Mouse (Mus musculus) heart, postnatal 0 days (tissue): Measurements from ENCODE around the gene Tmem270. TPM values are rescaled to one million over a fixed set of nuclear protein-coding genes. Genes with fewer than 3 reads are reported as not detected.

Experiments used
- ATAC-seq: fragments of 200-750 bp; cut with Nextera tagmentation; 2 replicates; pipeline ENCODE4 v1.8.0; 2017; ENCODE audit warnings: low read depth, moderate number of reproducible peaks, moderate library complexity; ENCODE audit not compliant: insufficient read depth
- DNase-seq: peaks from one replicate; pipeline ENCODE4 v3.0.0-alpha.2; 2016; ENCODE audit warnings: low spot score
- H3K27ac ChIP-seq: fragments of 300-500 bp; sonication (generic); 2 replicates; pipeline ENCODE4 v1.5.1; 2014; ENCODE audit warnings: low read depth, mild to moderate bottlenecking
- H3K27me3 ChIP-seq: fragments of 300-500 bp; sonication (generic); 2 replicates; pipeline ENCODE4 v1.6.1; 2014; ENCODE audit warnings: low read length, mixed read lengths; ENCODE audit not compliant: control insufficient read depth, insufficient read depth
- H3K36me3 ChIP-seq: fragments of 300-500 bp; sonication (generic); replicated peaks from 2 replicates; pipeline ENCODE4 v1.6.1; 2014; ENCODE audit warnings: low read length, mixed read lengths; ENCODE audit not compliant: control insufficient read depth, insufficient read depth
- H3K4me1 ChIP-seq: fragments of 300-500 bp; sonication (generic); 2 replicates; pipeline ENCODE4 v1.6.1; 2014; ENCODE audit warnings: antibody characterized with exemption; ENCODE audit not compliant: control insufficient read depth, insufficient read depth
- H3K4me2 ChIP-seq: fragments of 300-500 bp; sonication (generic); 2 replicates; pipeline ENCODE4 v1.6.1; 2014; ENCODE audit warnings: low read depth, mild to moderate bottlenecking, low read length, moderate library complexity
- H3K4me3 ChIP-seq: fragments of 300-500 bp; sonication (generic); 2 replicates; pipeline ENCODE4 v1.5.1; 2014; ENCODE audit warnings: low read depth, low read length
- H3K9ac ChIP-seq: fragments of 300-500 bp; sonication (generic); replicated peaks from 2 replicates; pipeline ENCODE4 v1.6.1; 2014; ENCODE audit warnings: low read depth, low read length, mixed read lengths
- H3K9me3 ChIP-seq: fragments of 300-500 bp; sonication (generic); replicated peaks from 2 replicates; pipeline ENCODE4 v1.6.1; 2016; ENCODE audit warnings: low read length; ENCODE audit not compliant: control insufficient read depth
- CTCF ChIP-seq: IDR thresholded peaks from 2 replicates; pipeline ENCODE4 v1.5.1; 2016; ENCODE audit warnings: antibody characterized with exemption, control low read depth, low read depth
- EP300 ChIP-seq: IDR thresholded peaks from 2 replicates; pipeline ENCODE4 v1.6.1; 2016; ENCODE audit warnings: antibody characterized with exemption, low read depth
- WGBS: fragments of 180-500 bp; shearing (Covaris S2); extraction: QIAGEN DNeasy Blood & Tissue Kit; methylation state at CpG from one replicate; pipeline ENCODE4 v1.1.7; 2014; 5-methylcytosine and 5-hydroxymethylcytosine counted together
- polyA plus RNA-seq: library from polyadenylated mRNA; unstranded; fragments of >200 nt; fragmentation: Nextera tagmentation; extraction: Ambion mirVana; gene quantifications from 2 replicates; pipeline ENCODE4 v1.2.1, GENCODE M21; 2015
- total RNA-seq: library from RNA; depleted of rRNA; stranded (reverse); fragments of >200 nt; gene quantifications from 2 replicates; pipeline ENCODE4 v1.2.3, GENCODE M21; 2014; ENCODE audit warnings: low replicate concordance; rRNA removed

The Tmem270 gene
- total and polyA plus RNA-seq, 2 experiments from 2014 or later: not detected

DNA sequence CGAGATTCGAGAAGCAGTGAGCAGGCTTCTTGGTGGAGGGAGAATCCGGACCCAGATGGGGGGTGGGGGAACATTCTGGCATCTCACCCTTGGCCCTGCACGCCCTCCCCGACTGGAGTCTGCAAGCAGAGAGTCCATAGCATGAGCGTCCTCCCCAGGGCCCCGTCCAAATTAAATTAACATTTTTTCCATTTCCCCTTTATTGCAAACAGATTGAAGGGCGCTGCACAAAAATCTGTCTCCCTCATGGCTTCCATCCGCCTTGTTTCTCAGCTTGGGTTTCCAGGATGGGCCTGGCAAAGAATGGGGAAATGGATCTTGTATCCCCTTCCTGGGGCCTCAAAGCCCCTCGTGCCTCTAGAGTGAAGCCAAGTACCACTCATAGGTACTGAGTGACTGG lies 48.2 kb downstream of the Tmem270 start:
- Histone ChIP-seq H3K36me3 (no peaks in the 10 kb centered on the region), H3K9ac (no peak overlapping the region), H3K4me2 (no peak overlapping the region), H3K27me3 (no peaks in the 10 kb centered on the region), H3K27ac (no peak overlapping the region), H3K4me3 (no peak overlapping the region), H3K9me3 (no peaks in the 10 kb centered on the region), H3K4me1 (no peaks in the 10 kb centered on the region)
- TF ChIP-seq CTCF (no peak), EP300 (no peak)
- DNase-seq: no peak
- 76% methylated on average over 10 of the region's 10 CpGs for WGBS
- ATAC-seq: no peak

DNA sequence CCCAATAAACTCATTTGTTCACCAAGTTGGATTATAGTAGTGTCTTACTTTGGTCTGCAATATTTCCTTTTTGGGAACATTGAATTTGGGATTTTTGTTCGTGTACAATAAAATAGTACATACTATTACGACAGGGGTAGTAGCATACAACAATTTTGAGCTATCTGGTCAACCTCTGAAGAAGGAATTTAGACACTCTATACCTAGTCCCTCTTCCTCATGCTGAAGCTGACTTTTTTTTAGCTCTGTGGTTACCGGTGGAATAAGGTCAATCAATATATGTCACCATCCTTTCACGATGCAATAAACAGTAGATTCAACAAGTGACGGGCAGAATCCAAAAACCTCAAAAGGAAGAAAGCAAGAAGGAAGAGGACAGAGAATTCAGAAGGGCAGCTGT lies 53.7 kb downstream of the Tmem270 start:
- H3K4me1 ChIP-seq: no peaks in the 10 kb centered on the region
- no peak overlapping the region for H3K9ac ChIP-seq
- H3K27ac ChIP-seq: no peak overlapping the region
- H3K4me3 ChIP-seq: no peak overlapping the region
- H3K9me3 ChIP-seq: no peaks in the 10 kb centered on the region; the same call in 1 of the 2 replicates
- 84% methylated on average over 5 of the region's 5 CpGs for WGBS
- H3K36me3 ChIP-seq: no peaks in the 10 kb centered on the region
- DNase-seq: no peak
- TF ChIP-seq EP300 (no peak), CTCF (no peak)
- no peak for ATAC-seq
- H3K4me2 ChIP-seq: no peak overlapping the region
- H3K27me3 ChIP-seq: no peaks in the 10 kb centered on the region

Other genes starting within 250 kb of the Tmem270 start
- 6.9 and 12.1 TPM in 2 replicates for gene Limk1, start 218.1 kb downstream of the Tmem270 start, total RNA-seq
- gene Limk1, start 218.1 kb downstream of the Tmem270 start, polyA plus RNA-seq: 2.4 TPM in 2 replicates
- 313 and 411 TPM in 2 replicates for gene Eln, start 159.4 kb downstream of the Tmem270 start, total RNA-seq
- 362 and 388 TPM in 2 replicates for gene Eln, start 159.4 kb downstream of the Tmem270 start, polyA plus RNA-seq
- not detected in 2 replicates for gene Cldn13, start 8.8 kb upstream of the Tmem270 start, total RNA-seq
- gene Cldn13, start 8.8 kb upstream of the Tmem270 start, polyA plus RNA-seq: 0.18 and 0.22 TPM in 2 replicates
- gene Mettl27, start 25.6 kb upstream of the Tmem270 start, total RNA-seq: 4.6 and 9.4 TPM in 2 replicates
- 6.4 and 8.3 TPM in 2 replicates for gene Mettl27, start 25.6 kb upstream of the Tmem270 start, polyA plus RNA-seq
- 0.12 and 10.2 TPM in 2 replicates for gene Cldn4, start 40.2 kb upstream of the Tmem270 start, total RNA-seq
- gene Cldn4, start 40.2 kb upstream of the Tmem270 start, polyA plus RNA-seq: 0.18 TPM in 1 of 2 replicates, not detected in the other
- 3.8 and 15.2 TPM in 2 replicates for gene Cldn3, start 79.5 kb upstream of the Tmem270 start, total RNA-seq
- gene Cldn3, start 79.5 kb upstream of the Tmem270 start, polyA plus RNA-seq: 1.4 and 4.5 TPM in 2 replicates
- 55.6 and 60.8 TPM in 2 replicates for gene Abhd11, start 102.4 kb upstream of the Tmem270 start, total RNA-seq
- 99.5 and 100 TPM in 2 replicates for gene Abhd11, start 102.4 kb upstream of the Tmem270 start, polyA plus RNA-seq
- gene Stx1a, start 116.7 kb upstream of the Tmem270 start, total RNA-seq: 2.3 and 3.7 TPM in 2 replicates
- 2.3 and 2.5 TPM in 2 replicates for gene Stx1a, start 116.7 kb upstream of the Tmem270 start, polyA plus RNA-seq
- gene Dnajc30, start 157.5 kb upstream of the Tmem270 start, total RNA-seq: 7.7 and 19.7 TPM in 2 replicates
- gene Dnajc30, start 157.5 kb upstream of the Tmem270 start, polyA plus RNA-seq: 33.6 and 34.1 TPM in 2 replicates
- gene Bud23, start 158.2 kb upstream of the Tmem270 start, total RNA-seq: 34.2 and 49.6 TPM in 2 replicates
- 33.7 and 38.2 TPM in 2 replicates for gene Bud23, start 158.2 kb upstream of the Tmem270 start, polyA plus RNA-seq
- gene Vps37d, start 171.5 kb upstream of the Tmem270 start, total RNA-seq: 3.7 and 5.6 TPM in 2 replicates
- gene Vps37d, start 171.5 kb upstream of the Tmem270 start, polyA plus RNA-seq: 1.0 and 1.1 TPM in 2 replicates
- 1.2 and 16.0 TPM in 2 replicates for gene Mlxipl, start 183.2 kb upstream of the Tmem270 start, total RNA-seq
- 3.4 and 5.3 TPM in 2 replicates for gene Mlxipl, start 183.2 kb upstream of the Tmem270 start, polyA plus RNA-seq
- 30.0 and 66.2 TPM in 2 replicates for gene Tbl2, start 242.9 kb upstream of the Tmem270 start, total RNA-seq
- 10.4 and 11.3 TPM in 2 replicates for gene Tbl2, start 242.9 kb upstream of the Tmem270 start, polyA plus RNA-seq